Mouse (Mus musculus) thymus, postnatal 0 days (tissue): ENCODE measurements around the gene Adtrp. TPM values are rescaled to one million over a fixed set of nuclear protein-coding genes. Genes with fewer than 3 reads are reported as not detected.

Experiments
- polyA plus RNA-seq: library from polyadenylated mRNA; unstranded; fragments of >200 nt; fragmentation: Nextera tagmentation; extraction: Ambion mirVana; gene quantifications from 2 replicates; pipeline ENCODE4 v1.2.1, GENCODE M21; 2015

Adtrp gene
- polyA plus RNA-seq, 1 experiment from 2014 or later = 0.64 TPM

Other genes starting within 250 kb of the Adtrp start
- 7.9 and 10.2 TPM in 2 replicates for gene Tmem170b, start 241.8 kb downstream of the Adtrp start, polyA plus RNA-seq
- 8.3 and 12.2 TPM in 2 replicates for gene Hivep1, start 204.3 kb upstream of the Adtrp start, polyA plus RNA-seq